Mouse (Mus musculus) CH12.LX (cell line): ENCODE data around the gene Bcl7b.

ENCODE experiments used
- CHD1 ChIP-seq: IDR thresholded peaks from 2 replicates; pipeline ENCODE4 v1.6.1; 2012; ENCODE audit warnings: low read depth, low read length, improper control_type of control experiment, inconsistent platforms
- CTCF ChIP-seq, 2 experiments: IDR thresholded peaks in 1 of 2; conservative IDR thresholded peaks in 1 of 2; 2 replicates each; pipeline ENCODE4 v1.5.1; 2011 to 2012; ENCODE audit warnings: low read depth in 2 of 2, low read length in 2 of 2, improper control_type of control experiment in 1 of 2, inconsistent platforms in 1 of 2, mild to moderate bottlenecking in 1 of 2, moderate library complexity in 1 of 2
- EP300 ChIP-seq: IDR thresholded peaks from 2 replicates; pipeline ENCODE4 v1.6.1; 2011; ENCODE audit warnings: low read length, improper control_type of control experiment
- JUND ChIP-seq: conservative IDR thresholded peaks from 2 replicates; pipeline ENCODE4 v1.6.1; 2011; ENCODE audit warnings: low read depth, low read length, improper control_type of control experiment
- MAFK ChIP-seq: IDR thresholded peaks from 2 replicates; pipeline ENCODE4 v1.6.1; 2011; ENCODE audit warnings: low read length, improper control_type of control experiment; ENCODE audit not compliant: insufficient replicate concordance
- MXI1 ChIP-seq: IDR thresholded peaks from 2 replicates; pipeline ENCODE4 v1.6.1; 2011; ENCODE audit warnings: mild to moderate bottlenecking, low read depth, low read length, improper control_type of control experiment
- MYC ChIP-seq: IDR thresholded peaks from 2 replicates; pipeline ENCODE4 v1.6.1; 2011; ENCODE audit warnings: low read depth, mild to moderate bottlenecking, improper control_type of control experiment, low read length
- NELFE ChIP-seq: IDR thresholded peaks from 2 replicates; pipeline ENCODE4 v1.6.1; 2011; ENCODE audit warnings: low read depth, low read length, improper control_type of control experiment
- POLR2A ChIP-seq: IDR thresholded peaks from 2 replicates; pipeline ENCODE4 v1.6.1; 2011; ENCODE audit warnings: low read depth, mild to moderate bottlenecking, improper control_type of control experiment, low read length
- RAD21 ChIP-seq: IDR thresholded peaks from 2 replicates; pipeline ENCODE4 v1.6.1; 2011; ENCODE audit warnings: low read depth, mild to moderate bottlenecking, low read length, improper control_type of control experiment, moderate library complexity
- USF2 ChIP-seq: conservative IDR thresholded peaks from 2 replicates; pipeline ENCODE4 v1.6.1; 2011; ENCODE audit warnings: low read depth, low read length, improper control_type of control experiment
- ZC3H11A ChIP-seq: IDR thresholded peaks from 2 replicates; pipeline ENCODE4 v1.6.1; 2012; ENCODE audit warnings: low read depth, mild to moderate bottlenecking, inconsistent platforms, low read length, improper control_type of control experiment
- ZKSCAN1 ChIP-seq: IDR thresholded peaks from 2 replicates; pipeline ENCODE4 v1.6.1; 2012; ENCODE audit warnings: low read depth, inconsistent platforms, low read length, improper control_type of control experiment, borderline replicate concordance

DNA sequence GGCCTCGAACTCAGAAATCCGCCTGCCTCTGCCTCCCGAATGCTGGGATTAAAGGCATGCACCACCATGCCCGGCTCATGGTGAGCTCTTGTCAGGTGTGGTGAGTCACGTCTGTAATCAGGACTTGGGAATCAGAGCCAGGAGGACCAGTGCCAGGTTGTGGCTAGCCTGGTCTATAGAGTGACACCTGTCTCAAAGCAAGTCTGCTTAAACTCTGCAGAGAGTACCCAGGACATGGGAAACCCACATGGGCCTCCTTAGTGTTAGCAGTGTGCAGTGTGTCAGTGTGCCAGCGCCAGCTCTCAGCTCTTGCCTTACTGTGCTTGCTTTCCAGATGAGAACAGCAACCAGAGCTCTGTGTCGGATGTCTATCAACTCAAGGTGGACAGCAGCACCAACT is 11.5 kb downstream of the Bcl7b start:
- TF ChIP-seq CTCF (conservative IDR thresholded peaks at IDR 0.05 in 1 of 2, IDR thresholded peaks at IDR 0.05 in 1 of 2; ENCODE audit: low read depth in 2 of 2, low read length in 2 of 2): no peak
- no peak for TF ChIP-seq MXI1
- TF ChIP-seq POLR2A: no peak
- no peak for TF ChIP-seq CHD1
- no peak for TF ChIP-seq MYC
- no peak for TF ChIP-seq JUND
- no peak for TF ChIP-seq ZKSCAN1
- TF ChIP-seq NELFE: no peak
- no peak for TF ChIP-seq ZC3H11A
- TF ChIP-seq MAFK: no peak
- no peak for TF ChIP-seq EP300
- TF ChIP-seq USF2: no peak
- no peak for TF ChIP-seq RAD21
